In the genomic region with DNA sequence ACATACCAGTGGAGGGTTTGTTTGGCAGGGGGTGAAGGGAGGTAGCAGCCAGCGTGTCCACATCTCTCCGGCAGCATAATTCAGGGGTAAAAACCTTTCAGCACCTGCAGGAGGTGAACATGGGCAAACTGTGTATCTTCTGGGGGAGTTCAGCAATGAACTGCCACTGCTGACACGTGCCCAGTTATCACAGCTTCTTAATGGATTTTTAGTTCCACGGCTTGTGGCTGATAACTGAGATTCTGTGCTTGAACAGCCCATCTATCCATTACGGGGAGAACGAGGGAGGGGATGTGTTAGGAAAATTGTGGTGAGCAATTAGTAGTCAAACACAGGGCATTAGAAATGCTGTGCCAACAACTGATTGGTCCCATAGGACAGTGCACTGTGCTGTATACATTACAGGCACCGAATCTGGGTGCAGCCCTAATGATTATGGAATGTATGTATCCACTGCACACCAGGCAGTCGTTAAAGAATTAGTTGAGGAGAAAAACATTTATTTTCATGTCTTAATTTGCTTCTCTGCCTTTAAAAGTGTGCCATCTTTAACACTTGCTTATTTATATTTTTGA, we compare ENCODE assay signal across 12 mouse cellular contexts.
"Had no signal": no experiment of that assay in that cellular context is flagged by ENCODE, and none has a peak within 500 bp of the region (broad histone marks: within the 10 kb centered on the region; RNA-seq: fewer than 3 reads in every experiment).

No protein-coding gene starts in this region.

- H3K9me3 ChIP-seq: limb, embryonic 13.5 days; midbrain, embryonic 13.5 days had no signal

- H3K27ac ChIP-seq: layer of hippocampus, adult 2 months; limb, embryonic 13.5 days; liver, embryonic 14.5 days; midbrain, embryonic 13.5 days; stomach, postnatal 0 days had no signal

- H3K4me2 ChIP-seq: limb, embryonic 13.5 days; midbrain, embryonic 13.5 days had no signal

- DNase-seq: kidney, postnatal 10 days; kidney, postnatal 4 days; left cerebral cortex, postnatal 4 days; lung, adult 18-20 months; thymus, adult 2 months; thymus, postnatal 25 days had no signal

- H3K4me1 ChIP-seq: limb, embryonic 13.5 days; midbrain, embryonic 13.5 days had no signal

- H3K9ac ChIP-seq: limb, embryonic 13.5 days; liver, embryonic 14.5 days; midbrain, embryonic 13.5 days had no signal

- ATAC-seq: midbrain, embryonic 13.5 days had no signal

- H3K27me3 ChIP-seq: limb, embryonic 13.5 days; midbrain, embryonic 13.5 days had no signal

- H3K36me3 ChIP-seq: midbrain, embryonic 13.5 days had no signal

- H3K4me3 ChIP-seq: layer of hippocampus, adult 2 months; limb, embryonic 13.5 days; midbrain, embryonic 13.5 days; myocyte had no signal
